22 mouse cellular contexts compared by ENCODE assay signal in genomic region chr4:97821556-97822251, GRCm38 (mm10). TPM values are rescaled to one million over a fixed set of nuclear protein-coding genes. Genes with fewer than 3 reads are reported as not detected.
"Had no signal": no experiment of that assay in that cellular context is flagged by ENCODE, and none has a peak within 500 bp of the region (broad histone marks: within the 10 kb centered on the region; RNA-seq: fewer than 3 reads in every experiment).

No protein-coding gene starts in this region.

- H3K4me3 ChIP-seq: layer of hippocampus, adult 2 months; lung, embryonic 15.5 days; midbrain, embryonic 15.5 days; neural tube, embryonic 12.5 days; neural tube, embryonic 15.5 days had no signal

- H3K9me3 ChIP-seq: lung, embryonic 15.5 days; midbrain, embryonic 15.5 days; neural tube, embryonic 12.5 days; neural tube, embryonic 15.5 days had no signal

- ATAC-seq: midbrain, embryonic 15.5 days had no signal

- H3K9ac ChIP-seq: liver, embryonic 14.5 days; lung, embryonic 15.5 days; midbrain, embryonic 15.5 days; neural tube, embryonic 12.5 days; neural tube, embryonic 15.5 days had no signal

- H3K27ac ChIP-seq: kidney, postnatal 0 days; layer of hippocampus, adult 2 months; liver, embryonic 14.5 days; lung, embryonic 15.5 days; midbrain, embryonic 15.5 days; neural tube, embryonic 12.5 days; neural tube, embryonic 15.5 days; stomach, postnatal 0 days had no signal

- DNase-seq: layer of hippocampus, adult 9-11 months; lung, adult 18-20 months; lung, postnatal 10 days; lung, postnatal 36 days; right cerebral cortex, adult 18-20 months; right cerebral cortex, postnatal 14 days; right cerebral cortex, postnatal 4 days; thymus, adult 2 months; thymus, postnatal 14 days; thymus, postnatal 4 days had no signal

- H3K4me2 ChIP-seq: lung, embryonic 15.5 days; midbrain, embryonic 11.5 days; midbrain, embryonic 15.5 days; neural tube, embryonic 12.5 days; neural tube, embryonic 15.5 days had no signal

- H3K36me3 ChIP-seq: lung, embryonic 15.5 days; midbrain, embryonic 15.5 days; neural tube, embryonic 12.5 days; neural tube, embryonic 15.5 days had no signal

- H3K27me3 ChIP-seq: lung, embryonic 15.5 days; midbrain, embryonic 15.5 days; neural tube, embryonic 12.5 days; neural tube, embryonic 15.5 days had no signal

RNA-seq across cellular contexts. Expression of gene E130114P18Rik, which starts 43.8 kb away (rescaled TPM):
- total RNA-seq: liver, adult 2 months; megakaryocyte-erythroid progenitor cell, adult 5-6 weeks had no signal
- polyA plus RNA-seq: large intestine, adult 2 months; liver, adult 2 months; liver, embryonic 14.5 days had no signal
